Comparison of ENCODE assay signal across 8 mouse cellular contexts in the genomic region with DNA sequence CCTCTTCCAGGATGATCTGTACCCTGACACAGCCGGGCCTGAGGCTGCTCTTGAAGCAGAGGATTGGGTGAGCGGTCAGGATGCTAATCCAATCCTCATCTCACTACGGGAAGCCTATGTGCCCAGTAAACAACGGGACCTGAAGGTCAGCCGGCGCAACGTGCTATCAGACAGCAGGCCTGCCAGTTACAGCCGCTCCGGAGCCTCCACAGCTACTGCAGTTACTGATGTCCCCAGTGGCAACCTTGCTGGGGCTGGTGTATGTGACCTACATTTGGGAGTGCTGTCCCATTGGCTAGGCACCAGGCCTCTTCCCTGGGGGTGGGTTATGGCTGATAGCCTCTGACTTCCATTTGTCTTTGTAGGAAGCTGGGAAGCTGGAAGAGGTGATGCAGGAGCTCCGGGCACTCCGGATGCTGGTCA. TPM values are rescaled to one million over a fixed set of nuclear protein-coding genes. Genes with fewer than 3 reads are reported as not detected.
DNase-seq lines count a peak whose midpoint lies in the region; ATAC-seq and TF ChIP-seq lines count a peak whose summit lies in the region.

Gene Ptprcap (plus strand): TSS at position 373 of the 423 bp plus-strand sequence.

- peaks cover 70% of the 10 kb centered on the region for H3K36me3 ChIP-seq in midbrain, embryonic 13.5 days
- H3K36me3 ChIP-seq in midbrain, embryonic 14.5 days (ENCODE audit: control insufficient read depth, insufficient read depth, low read length): peaks cover 63% of the 10 kb centered on the region
- peaks cover 40% of the 10 kb centered on the region for H3K36me3 ChIP-seq in heart, embryonic 15.5 days
- H3K36me3 ChIP-seq in intestine, postnatal 0 days (ENCODE audit: control insufficient read depth, insufficient read depth): peaks cover 61% of the 10 kb centered on the region
- H3K36me3 ChIP-seq in lung, postnatal 0 days (ENCODE audit: insufficient read depth, low read length): peaks cover 13% of the 10 kb centered on the region; the same call in 1 of the 2 replicates

- 68% methylated on average over 11 of the region's 11 CpGs for WGBS in midbrain, embryonic 13.5 days
- 81% methylated on average over 11 of the region's 11 CpGs for WGBS in midbrain, embryonic 14.5 days
- WGBS in heart, embryonic 15.5 days: 59% methylated on average over 11 of the region's 11 CpGs
- 72% methylated on average over 11 of the region's 11 CpGs for WGBS in intestine, postnatal 0 days
- WGBS in lung, postnatal 0 days: 60% methylated on average over 11 of the region's 11 CpGs

- H3K27ac ChIP-seq in midbrain, embryonic 13.5 days: peak within 1 kb of the TSS; percentile 11; the same call in 1 of the 2 replicates
- H3K27ac ChIP-seq in midbrain, embryonic 14.5 days (replicated peaks; ENCODE audit: low read depth, low read length): no peak within 1 kb of the TSS
- H3K27ac ChIP-seq in heart, embryonic 15.5 days: 0 out of 2 replicates have a peak within 1 kb of the TSS, but pooled peaks have one; percentile 17
- no peak within 1 kb of the TSS for H3K27ac ChIP-seq in intestine, postnatal 0 days (ENCODE audit: low read depth, low read length)
- no peak within 1 kb of the TSS for H3K27ac ChIP-seq in lung, postnatal 0 days (ENCODE audit: low read length)

- H3K4me1 ChIP-seq in midbrain, embryonic 13.5 days (replicated peaks): peaks cover 27% of the 10 kb centered on the region
- H3K4me1 ChIP-seq in midbrain, embryonic 14.5 days (ENCODE audit: control insufficient read depth, insufficient read depth, low read length): peaks cover 8% of the 10 kb centered on the region; the same call in 1 of the 2 replicates
- H3K4me1 ChIP-seq in heart, embryonic 15.5 days (replicated peaks): peaks cover 39% of the 10 kb centered on the region
- H3K4me1 ChIP-seq in intestine, postnatal 0 days (replicated peaks; ENCODE audit: control insufficient read depth, insufficient read depth, low read length): peaks cover 9% of the 10 kb centered on the region; the same call in 1 of the 2 replicates
- peaks cover 6% of the 10 kb centered on the region; the same call in 1 of the 2 replicates for H3K4me1 ChIP-seq in lung, postnatal 0 days (ENCODE audit: insufficient read depth, low read depth, low read length)

- TF ChIP-seq CTCF in intestine, postnatal 0 days (IDR thresholded peaks at IDR 0.05; ENCODE audit: low read depth): no peak
- TF ChIP-seq CTCF in lung, postnatal 0 days (IDR thresholded peaks at IDR 0.05): no peak

- H3K9ac ChIP-seq in midbrain, embryonic 13.5 days (replicated peaks): peak within 1 kb of the TSS; percentile 16; the same call in 1 of the 2 replicates
- H3K9ac ChIP-seq in midbrain, embryonic 14.5 days (replicated peaks; ENCODE audit: low read length): no peak within 1 kb of the TSS
- H3K9ac ChIP-seq in heart, embryonic 15.5 days: no peak within 1 kb of the TSS
- no peak within 1 kb of the TSS for H3K9ac ChIP-seq in intestine, postnatal 0 days (ENCODE audit: low read depth, low read length)
- H3K9ac ChIP-seq in lung, postnatal 0 days (replicated peaks; ENCODE audit: low read depth): no peak within 1 kb of the TSS

- no peaks in the 10 kb centered on the region for H3K27me3 ChIP-seq in midbrain, embryonic 13.5 days
- H3K27me3 ChIP-seq in midbrain, embryonic 14.5 days (ENCODE audit: control insufficient read depth, insufficient read depth, low read length): no peaks in the 10 kb centered on the region
- H3K27me3 ChIP-seq in heart, embryonic 15.5 days: no peaks in the 10 kb centered on the region
- H3K27me3 ChIP-seq in intestine, postnatal 0 days (replicated peaks; ENCODE audit: control insufficient read depth, insufficient read depth, low read length): no peaks in the 10 kb centered on the region
- no peaks in the 10 kb centered on the region for H3K27me3 ChIP-seq in lung, postnatal 0 days (replicated peaks; ENCODE audit: insufficient read depth, low read length)

- H3K9me3 ChIP-seq in midbrain, embryonic 13.5 days: no peaks in the 10 kb centered on the region
- H3K9me3 ChIP-seq in midbrain, embryonic 14.5 days (ENCODE audit: control insufficient read depth, low read length): no peaks in the 10 kb centered on the region
- H3K9me3 ChIP-seq in heart, embryonic 15.5 days (replicated peaks): no peaks in the 10 kb centered on the region
- no peaks in the 10 kb centered on the region for H3K9me3 ChIP-seq in intestine, postnatal 0 days (ENCODE audit: control insufficient read depth)
- H3K9me3 ChIP-seq in lung, postnatal 0 days (ENCODE audit: low read length): no peaks in the 10 kb centered on the region

- no peak within 1 kb of the TSS for H3K4me3 ChIP-seq in midbrain, embryonic 13.5 days (replicated peaks)
- H3K4me3 ChIP-seq in midbrain, embryonic 14.5 days (replicated peaks; ENCODE audit: low read depth, low read length): no peak within 1 kb of the TSS
- no peak within 1 kb of the TSS for H3K4me3 ChIP-seq in heart, embryonic 15.5 days
- H3K4me3 ChIP-seq in intestine, postnatal 0 days (ENCODE audit: low read depth, low read length): no peak within 1 kb of the TSS
- no peak within 1 kb of the TSS for H3K4me3 ChIP-seq in lung, postnatal 0 days (ENCODE audit: low read depth, low read length)

- TF ChIP-seq EP300 in lung, postnatal 0 days (IDR thresholded peaks at IDR 0.05): no peak

- no peak for ATAC-seq in midbrain, embryonic 13.5 days
- ATAC-seq in midbrain, embryonic 14.5 days (ENCODE audit: low FRiP score, low TSS enrichment): no peak
- no peak for ATAC-seq in heart, embryonic 15.5 days (replicated peaks; ENCODE audit: insufficient number of reproducible peaks, insufficient read depth, low FRiP score, low read depth)
- ATAC-seq in monocyte, adult 5-6 weeks (replicated peaks; ENCODE audit: insufficient number of reproducible peaks, low FRiP score, low TSS enrichment, poor library complexity, severe bottlenecking): no peak
- ATAC-seq in intestine, postnatal 0 days: no peak
- no peak for ATAC-seq in lung, postnatal 0 days

- DNase-seq in adrenal gland, postnatal 14 days: peak; percentile 67
- DNase-seq in adrenal gland, postnatal 25 days: no peak
- no peak for DNase-seq in midbrain, embryonic 14.5 days
- no peak for DNase-seq in lung, postnatal 0 days (ENCODE audit: low spot score)

- no peak within 1 kb of the TSS for H3K4me2 ChIP-seq in midbrain, embryonic 13.5 days (replicated peaks)
- H3K4me2 ChIP-seq in midbrain, embryonic 14.5 days (ENCODE audit: low read length): no peak within 1 kb of the TSS
- no peak within 1 kb of the TSS for H3K4me2 ChIP-seq in heart, embryonic 15.5 days
- H3K4me2 ChIP-seq in intestine, postnatal 0 days (replicated peaks; ENCODE audit: low read depth): no peak within 1 kb of the TSS
- no peak within 1 kb of the TSS for H3K4me2 ChIP-seq in lung, postnatal 0 days (replicated peaks; ENCODE audit: low read depth, low read length)

RNA-seq across cellular contexts. Expression of gene Ptprcap, which starts in this region (rescaled TPM):
- 4.4 and 27.5 TPM in 2 replicates for total RNA-seq in adrenal gland, postnatal 14 days (2021)
- 3.9 and 6.0 TPM in 2 replicates for total RNA-seq in adrenal gland, postnatal 25 days (2021)
- 0.24 and 0.50 TPM in 2 replicates for polyA plus RNA-seq in midbrain, embryonic 13.5 days (2015; fragmentation: Nextera tagmentation; extraction: Ambion mirVana)
- polyA plus RNA-seq in midbrain, embryonic 14.5 days (2014; fragmentation: Nextera tagmentation; extraction: Ambion mirVana): 0.55 and 0.64 TPM in 2 replicates
- polyA plus RNA-seq in heart, embryonic 15.5 days (2015; fragmentation: Nextera tagmentation; extraction: Ambion mirVana): 3.6 and 33.8 TPM in 2 replicates
- 133 to 326 TPM (median 178 TPM) in 3 replicates for total RNA-seq in monocyte, adult 5-6 weeks (2017)
- 2.7 and 3.4 TPM in 2 replicates for polyA plus RNA-seq in intestine, postnatal 0 days (2015; fragmentation: Nextera tagmentation; extraction: Ambion mirVana)
- polyA plus RNA-seq in lung, postnatal 0 days (2015; fragmentation: Nextera tagmentation; extraction: Ambion mirVana): 3.4 and 3.7 TPM in 2 replicates

Comparison
In these comparisons a context has a peak if more than half of its experiments do, and no peak if none do; other contexts are left out.
1. H3K27ac ChIP-seq: peak in midbrain, embryonic 13.5 days (single experiment) and heart, embryonic 15.5 days (single experiment); none in midbrain, embryonic 14.5 days (single experiment), intestine, postnatal 0 days (single experiment) and lung, postnatal 0 days (single experiment).